Mouse (Mus musculus): Measurements from ENCODE around the gene Cps1.

DNA sequence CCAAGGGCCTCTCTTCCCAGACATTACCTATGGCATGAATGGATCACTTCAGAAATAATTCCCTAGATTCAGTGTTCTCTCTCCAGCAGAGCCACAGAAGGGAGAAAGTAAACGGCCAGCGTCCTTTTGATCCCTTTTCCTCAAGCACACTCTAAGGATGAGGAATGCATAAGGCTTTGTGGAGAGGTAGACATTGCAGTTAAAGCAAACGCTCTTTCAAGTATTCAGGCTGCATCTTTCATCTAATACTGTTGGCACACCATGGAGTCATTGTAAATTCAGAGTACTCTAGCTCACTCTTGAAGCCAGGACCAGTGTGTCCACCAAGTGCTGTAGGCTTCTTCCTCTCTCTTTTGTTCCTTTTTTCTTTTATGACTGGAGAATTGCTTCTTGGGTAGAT is 28.4 kb downstream of the Cps1 start:
- no peak for TF ChIP-seq GATA1 (IDR thresholded peaks at IDR 0.05; ENCODE audit: borderline replicate concordance, low read length)
- no peak for TF ChIP-seq FLI1 (IDR thresholded peaks at IDR 0.05; ENCODE audit: low read length)
